16 mouse cellular contexts compared by ENCODE assay signal in genomic region chr12:4342087-4342486, GRCm38 (mm10).
DNase-seq lines count a peak whose midpoint lies in the region; ATAC-seq lines count a peak whose summit lies in the region.
"Had no signal": no experiment of that assay in that cellular context is flagged by ENCODE, and none has a peak within 500 bp of the region (broad histone marks: within the 10 kb centered on the region; RNA-seq: fewer than 3 reads in every experiment).

No protein-coding gene starts in this region.

- ATAC-seq in forebrain, embryonic 13.5 days = peak; percentile 86
- no peak for ATAC-seq in midbrain, embryonic 14.5 days (ENCODE audit: low FRiP score, low TSS enrichment)
- no peak for ATAC-seq in midbrain, embryonic 11.5 days (ENCODE audit: low FRiP score)
- peak; percentile 78 for ATAC-seq in forebrain, embryonic 16.5 days
- ATAC-seq: intestine, postnatal 0 days had no signal

- 45% methylated on average over 3 of the region's 3 CpGs for WGBS in forebrain, embryonic 13.5 days
- WGBS in forebrain, embryonic 10.5 days = 63% methylated on average over 3 of the region's 3 CpGs
- 75% methylated on average over 3 of the region's 3 CpGs for WGBS in midbrain, embryonic 14.5 days
- WGBS in midbrain, embryonic 11.5 days = 73% methylated on average over 3 of the region's 3 CpGs
- WGBS in forebrain, embryonic 16.5 days = 41% methylated on average over 3 of the region's 3 CpGs

- no peak for DNase-seq in forebrain, embryonic 10.5 days (ENCODE audit: extremely low spot score, low spot score)
- DNase-seq in midbrain, embryonic 14.5 days = peak; percentile 34
- no peak for DNase-seq in midbrain, embryonic 11.5 days (ENCODE audit: low spot score, missing footprints)
- no peak for DNase-seq in adrenal gland, adult 8-10 months
- no peak for DNase-seq in right cerebral cortex, adult 18-20 months
- DNase-seq in left cerebral cortex, adult 8-10 months (ENCODE audit: low spot score in 2 of 2) = no peak
- DNase-seq: kidney, postnatal 25 days; liver, embryonic 13.5 days; right cerebral cortex, postnatal 14 days; thymus, postnatal 36 days had no signal

- no peak overlapping the region for H3K9ac ChIP-seq in forebrain, embryonic 13.5 days
- H3K9ac ChIP-seq in midbrain, embryonic 14.5 days (replicated peaks; ENCODE audit: low read length) = no peak overlapping the region
- H3K9ac ChIP-seq in midbrain, embryonic 11.5 days (ENCODE audit: low read length) = no peak overlapping the region
- H3K9ac ChIP-seq in forebrain, embryonic 16.5 days (replicated peaks; ENCODE audit: low read depth, low read length) = no peak overlapping the region
- H3K9ac ChIP-seq: embryonic facial prominence, embryonic 15.5 days; liver, embryonic 13.5 days had no signal

- H3K9me3 ChIP-seq in forebrain, embryonic 13.5 days (replicated peaks) = no peaks in the 10 kb centered on the region
- H3K9me3 ChIP-seq in forebrain, embryonic 10.5 days = no peaks in the 10 kb centered on the region
- H3K9me3 ChIP-seq in midbrain, embryonic 14.5 days (ENCODE audit: control insufficient read depth, low read length) = no peaks in the 10 kb centered on the region
- no peaks in the 10 kb centered on the region for H3K9me3 ChIP-seq in midbrain, embryonic 11.5 days (ENCODE audit: control insufficient read depth, low read length)
- no peaks in the 10 kb centered on the region for H3K9me3 ChIP-seq in forebrain, embryonic 16.5 days (ENCODE audit: control insufficient read depth, low read length)
- H3K9me3 ChIP-seq: embryonic facial prominence, embryonic 15.5 days; liver, embryonic 13.5 days; megakaryocyte, embryonic 14.5 days had no signal

- no peaks in the 10 kb centered on the region for H3K27me3 ChIP-seq in forebrain, embryonic 13.5 days
- no peaks in the 10 kb centered on the region for H3K27me3 ChIP-seq in forebrain, embryonic 10.5 days (ENCODE audit: poor library complexity, severe bottlenecking)
- H3K27me3 ChIP-seq in midbrain, embryonic 14.5 days (ENCODE audit: control insufficient read depth, insufficient read depth, low read length) = no peaks in the 10 kb centered on the region
- no peaks in the 10 kb centered on the region for H3K27me3 ChIP-seq in midbrain, embryonic 11.5 days (ENCODE audit: control insufficient read depth, insufficient read depth, low read length)
- no peaks in the 10 kb centered on the region for H3K27me3 ChIP-seq in forebrain, embryonic 16.5 days (replicated peaks; ENCODE audit: control insufficient read depth, insufficient read depth, low read length)
- H3K27me3 ChIP-seq: embryonic facial prominence, embryonic 15.5 days; liver, embryonic 13.5 days; megakaryocyte, embryonic 14.5 days had no signal

- peaks cover 22% of the 10 kb centered on the region for H3K4me1 ChIP-seq in forebrain, embryonic 13.5 days
- no peaks in the 10 kb centered on the region for H3K4me1 ChIP-seq in forebrain, embryonic 10.5 days
- 0 out of 2 replicates have a peak, but pooled peaks cover 2% of the 10 kb centered on the region for H3K4me1 ChIP-seq in midbrain, embryonic 14.5 days (ENCODE audit: control insufficient read depth, insufficient read depth, low read length)
- H3K4me1 ChIP-seq in midbrain, embryonic 11.5 days (ENCODE audit: control insufficient read depth, insufficient read depth, low read length) = no peaks in the 10 kb centered on the region
- H3K4me1 ChIP-seq in forebrain, embryonic 16.5 days (replicated peaks; ENCODE audit: control insufficient read depth, insufficient read depth, low read length) = peaks cover 9% of the 10 kb centered on the region; the same call in 1 of the 2 replicates
- H3K4me1 ChIP-seq: liver, embryonic 13.5 days; megakaryocyte, embryonic 14.5 days had no signal

- 0 out of 2 replicates have a peak, but pooled peaks cover 5% of the 10 kb centered on the region for H3K36me3 ChIP-seq in forebrain, embryonic 13.5 days (ENCODE audit: poor library complexity, severe bottlenecking)
- H3K36me3 ChIP-seq in forebrain, embryonic 10.5 days (replicated peaks) = no peaks in the 10 kb centered on the region
- H3K36me3 ChIP-seq in midbrain, embryonic 14.5 days (ENCODE audit: control insufficient read depth, insufficient read depth, low read length) = 0 out of 2 replicates have a peak, but pooled peaks cover 4% of the 10 kb centered on the region
- H3K36me3 ChIP-seq in midbrain, embryonic 11.5 days (ENCODE audit: control insufficient read depth, insufficient read depth, low read length) = no peaks in the 10 kb centered on the region
- H3K36me3 ChIP-seq in forebrain, embryonic 16.5 days (ENCODE audit: control insufficient read depth, insufficient read depth) = no peaks in the 10 kb centered on the region
- H3K36me3 ChIP-seq: liver, embryonic 13.5 days had no signal

- no peak overlapping the region for H3K4me2 ChIP-seq in forebrain, embryonic 13.5 days
- H3K4me2 ChIP-seq in midbrain, embryonic 14.5 days (ENCODE audit: low read length) = no peak overlapping the region
- H3K4me2 ChIP-seq in midbrain, embryonic 11.5 days = no peak overlapping the region
- H3K4me2 ChIP-seq in forebrain, embryonic 16.5 days (ENCODE audit: low read length) = no peak overlapping the region
- H3K4me2 ChIP-seq: embryonic facial prominence, embryonic 15.5 days; heart, embryonic 11.5 days; liver, embryonic 13.5 days had no signal

- H3K4me3 ChIP-seq in forebrain, embryonic 13.5 days = no peak overlapping the region
- H3K4me3 ChIP-seq in forebrain, embryonic 10.5 days = no peak overlapping the region
- no peak overlapping the region for H3K4me3 ChIP-seq in midbrain, embryonic 14.5 days (replicated peaks; ENCODE audit: low read depth, low read length)
- no peak overlapping the region for H3K4me3 ChIP-seq in midbrain, embryonic 11.5 days (ENCODE audit: low read depth, low read length)
- no peak overlapping the region for H3K4me3 ChIP-seq in forebrain, embryonic 16.5 days (replicated peaks; ENCODE audit: low read length)
- H3K4me3 ChIP-seq: embryonic facial prominence, embryonic 15.5 days; liver, embryonic 13.5 days; megakaryocyte, embryonic 14.5 days had no signal

- no peak overlapping the region for H3K27ac ChIP-seq in forebrain, embryonic 13.5 days
- no peak overlapping the region for H3K27ac ChIP-seq in forebrain, embryonic 10.5 days
- no peak overlapping the region for H3K27ac ChIP-seq in midbrain, embryonic 14.5 days (replicated peaks; ENCODE audit: low read depth, low read length)
- no peak overlapping the region for H3K27ac ChIP-seq in midbrain, embryonic 11.5 days (ENCODE audit: low read depth, low read length)
- no peak overlapping the region for H3K27ac ChIP-seq in forebrain, embryonic 16.5 days (ENCODE audit: low read length)
- H3K27ac ChIP-seq: embryonic facial prominence, embryonic 15.5 days; liver, embryonic 13.5 days had no signal

Comparison
In these comparisons a context has a peak if more than half of its experiments do, and no peak if none do; other contexts are left out.
1. ATAC-seq: peak in forebrain, embryonic 13.5 days (single experiment) and forebrain, embryonic 16.5 days (single experiment); none in midbrain, embryonic 14.5 days (single experiment) and midbrain, embryonic 11.5 days (single experiment).